Mouse (Mus musculus): ENCODE results near the gene Rangap1.

Gene Rangap1

DNA sequence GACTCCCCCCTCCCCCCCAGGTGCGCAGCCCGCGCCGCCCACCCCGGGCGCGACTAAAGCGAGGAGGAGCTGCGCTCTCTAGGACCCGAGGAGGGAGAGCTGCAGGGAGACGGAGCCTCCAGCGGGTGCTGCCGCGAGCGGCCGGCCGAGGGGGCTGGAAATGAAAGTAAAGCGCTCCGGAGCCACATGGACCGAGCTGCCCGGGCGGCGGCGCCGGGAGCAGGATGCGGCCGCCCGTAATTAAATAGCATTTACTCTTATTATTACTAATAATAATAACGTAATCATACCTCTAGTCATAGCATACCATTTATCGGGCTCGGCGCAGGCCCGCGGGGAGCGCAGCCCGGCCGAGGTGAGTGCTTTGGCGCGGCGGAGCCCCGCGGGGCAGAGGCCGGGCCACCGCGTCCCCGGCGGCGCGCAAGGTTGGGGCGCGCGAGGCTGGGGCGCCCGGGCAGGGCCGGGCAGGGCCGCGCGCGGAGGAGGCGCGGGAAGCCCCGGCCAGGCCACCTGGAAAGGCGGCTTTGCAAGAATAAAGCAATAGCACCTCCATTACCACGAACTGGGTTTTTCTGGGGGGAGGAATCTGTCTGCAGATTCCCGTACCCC, at the start of gene Rangap1, which contains the start of gene Zc3h7b:
TSS of gene Rangap1 (minus strand) at position 539 of the 609 bp plus-strand sequence.
TSS of gene Zc3h7b (plus strand) at position 66 of the 609 bp plus-strand sequence.
- peak; percentile 63 for DNase-seq (ENCODE audit: low read depth, low spot score)

DNA sequence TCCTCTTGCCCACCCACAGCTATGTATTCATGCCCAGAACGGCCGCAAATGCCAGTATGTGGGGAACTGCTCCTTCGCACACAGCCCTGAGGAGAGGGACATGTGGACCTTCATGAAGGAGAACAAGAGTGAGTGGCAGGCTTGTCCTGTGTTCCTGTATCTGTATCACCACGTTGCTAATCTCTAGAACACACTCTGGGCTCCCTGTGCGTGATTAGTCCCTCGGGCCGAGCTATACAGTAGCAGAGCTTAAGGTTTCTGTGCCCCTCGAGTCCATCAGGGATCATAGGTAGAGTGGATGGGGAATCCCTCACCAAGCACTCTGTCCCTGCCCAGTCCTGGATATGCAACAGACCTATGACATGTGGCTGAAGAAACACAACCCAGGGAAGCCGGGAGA, 47.1 kb upstream of the Rangap1 start:
- no peak for DNase-seq (ENCODE audit: low read depth, low spot score)

DNA sequence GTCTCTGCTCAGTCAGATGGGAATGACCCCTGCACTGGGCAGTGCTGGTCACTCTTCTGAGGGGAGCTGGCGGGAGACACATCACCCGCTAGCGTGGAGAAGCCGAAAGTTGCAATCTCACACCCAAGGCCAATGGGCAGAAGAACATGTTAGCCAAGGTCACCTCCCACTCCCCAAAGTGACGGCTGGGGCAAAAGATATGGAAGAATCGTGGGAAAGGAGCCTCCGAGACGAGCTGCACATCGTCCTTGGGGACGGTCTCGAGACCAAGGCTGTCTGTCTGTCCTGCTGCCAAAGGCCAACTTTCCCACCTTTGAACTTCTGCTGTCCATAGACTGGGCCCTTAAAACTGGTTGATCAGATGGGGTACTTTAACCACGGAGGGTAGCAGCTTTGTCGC, 42.2 kb upstream of the Rangap1 start:
- no peak for DNase-seq (ENCODE audit: low read depth, low spot score)

DNA sequence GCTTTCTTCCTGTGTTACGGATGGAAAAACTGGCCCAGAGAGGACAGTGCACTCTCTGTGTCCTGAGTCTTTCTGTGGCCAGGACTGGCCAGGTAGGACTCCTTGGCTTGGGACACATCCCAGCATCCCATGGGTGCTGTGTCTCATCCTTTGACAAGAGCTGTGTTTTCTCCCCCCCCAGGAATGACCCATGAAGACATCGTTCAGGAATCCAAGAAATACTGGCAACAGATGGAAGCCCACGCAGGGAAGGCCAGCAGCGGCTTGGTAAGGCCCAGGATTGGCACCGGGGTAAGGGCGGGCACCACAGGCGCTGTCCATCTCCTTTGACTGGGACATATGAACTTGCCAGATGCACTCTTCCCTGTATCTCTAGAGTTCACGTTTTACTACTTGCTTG, 40.4 kb upstream of the Rangap1 start:
- DNase-seq (ENCODE audit: low read depth, low spot score) = no peak

DNA sequence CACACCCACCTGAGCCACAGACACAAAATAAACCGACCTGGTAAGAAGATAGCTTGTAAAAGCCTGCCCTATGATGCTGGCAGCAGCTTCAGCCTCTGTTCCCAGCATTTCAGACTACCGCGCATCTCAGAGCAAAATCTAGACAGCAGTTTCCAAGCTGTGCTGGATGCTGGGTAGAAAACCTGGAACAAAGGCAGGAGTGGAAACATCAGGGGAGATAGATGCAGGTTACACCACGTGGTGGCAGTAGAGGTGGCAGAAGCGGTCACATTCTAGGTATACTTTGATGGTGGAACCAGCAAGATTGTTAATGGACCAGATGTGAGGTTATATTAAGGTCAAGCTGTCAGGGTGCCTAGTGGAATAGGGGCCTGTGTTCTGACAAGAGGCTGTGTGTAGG, 39.4 kb upstream of the Rangap1 start:
- DNase-seq (ENCODE audit: low read depth, low spot score) = no peak

DNA sequence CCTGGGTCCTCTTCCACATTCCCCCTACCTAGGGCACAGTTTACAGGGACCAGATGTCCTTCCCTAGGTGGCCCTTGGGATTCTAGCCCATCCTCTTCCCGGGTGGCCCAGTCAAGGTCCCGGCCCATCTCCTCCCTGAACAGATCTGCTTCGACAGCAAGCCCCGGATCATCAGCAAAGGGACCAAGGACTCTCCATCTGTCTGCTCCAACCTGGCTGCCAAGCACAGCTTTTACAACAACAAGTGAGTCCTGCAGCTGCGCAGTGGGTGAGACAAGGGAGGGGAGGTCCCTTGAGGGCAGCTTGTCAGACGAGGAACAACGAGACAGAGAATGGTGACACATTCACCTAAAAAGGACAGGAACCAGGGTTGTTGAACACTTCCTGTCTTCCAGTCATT, 36.5 kb upstream of the Rangap1 start:
- no peak for DNase-seq (ENCODE audit: low read depth, low spot score)

DNA sequence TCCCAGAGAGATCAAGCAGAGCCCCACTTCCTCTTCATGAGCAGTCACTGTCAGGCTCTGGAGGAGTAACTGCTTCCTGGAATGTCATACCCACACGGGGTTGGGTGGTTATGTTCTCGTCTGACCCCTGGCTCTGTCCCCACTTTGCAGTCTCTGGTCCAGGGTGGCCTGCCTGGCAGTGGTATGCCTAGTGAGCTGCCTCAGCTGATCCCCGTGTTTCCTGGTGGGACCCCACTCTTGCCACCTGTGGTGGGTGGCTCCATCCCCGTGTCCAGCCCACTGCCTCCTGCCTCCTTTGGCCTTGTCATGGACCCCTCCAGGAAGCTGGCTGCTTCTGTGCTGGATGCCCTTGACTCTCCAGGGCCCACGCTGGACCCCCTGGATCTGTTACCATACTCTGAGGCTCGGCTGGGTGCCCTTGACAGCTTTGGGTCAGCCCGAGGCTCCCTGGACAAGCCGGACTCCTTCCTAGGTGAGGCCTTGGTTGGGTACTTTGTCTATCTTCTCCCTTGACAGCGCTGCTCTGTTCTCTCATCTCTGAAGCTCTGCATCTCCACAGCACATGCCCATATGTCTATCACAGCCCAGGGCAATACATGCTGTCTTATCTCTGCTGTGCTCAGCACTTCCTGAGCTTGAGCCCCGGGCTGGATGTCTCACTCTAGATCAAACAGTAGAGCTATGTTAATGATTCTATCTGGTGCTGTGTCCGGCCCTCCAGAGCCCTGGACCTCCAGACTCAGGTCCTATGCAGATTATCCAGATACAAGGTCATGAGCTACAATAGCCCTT, 31.5 kb upstream of the Rangap1 start:
- no peak for DNase-seq (ENCODE audit: low read depth, low spot score)

DNA sequence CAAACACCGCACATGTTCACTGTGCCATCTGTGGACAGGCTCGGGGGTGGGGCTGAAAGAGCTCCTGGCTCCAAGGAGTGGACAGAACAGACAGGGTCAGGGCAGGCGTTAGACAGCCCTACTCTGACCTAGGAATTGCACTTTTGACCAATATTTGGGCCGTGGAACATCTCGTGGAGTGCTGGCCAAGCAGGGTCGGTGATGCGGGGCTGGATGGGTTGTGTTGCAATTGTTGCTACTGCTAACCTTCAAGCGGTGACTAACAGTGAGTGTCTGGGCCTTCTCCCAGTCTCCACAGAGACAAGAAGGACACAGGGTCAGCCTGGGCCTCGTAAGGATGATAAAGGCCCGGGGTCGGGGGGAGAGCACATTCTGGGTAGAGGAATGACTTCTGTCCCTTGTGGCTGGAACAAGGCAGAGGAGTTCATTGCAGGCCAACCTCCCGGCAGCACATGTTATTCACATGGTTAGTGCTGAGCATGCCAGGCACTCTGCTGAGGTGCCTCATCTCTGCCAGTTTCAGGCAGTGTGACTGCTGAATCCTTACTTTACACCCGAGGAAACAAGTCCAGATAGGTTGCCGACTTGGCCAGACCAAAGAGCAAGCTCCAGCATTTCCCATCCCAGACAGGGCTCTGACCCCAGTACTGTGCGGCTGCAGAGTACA, 29.3 kb upstream of the Rangap1 start:
- DNase-seq (ENCODE audit: low read depth, low spot score) = no peak

DNA sequence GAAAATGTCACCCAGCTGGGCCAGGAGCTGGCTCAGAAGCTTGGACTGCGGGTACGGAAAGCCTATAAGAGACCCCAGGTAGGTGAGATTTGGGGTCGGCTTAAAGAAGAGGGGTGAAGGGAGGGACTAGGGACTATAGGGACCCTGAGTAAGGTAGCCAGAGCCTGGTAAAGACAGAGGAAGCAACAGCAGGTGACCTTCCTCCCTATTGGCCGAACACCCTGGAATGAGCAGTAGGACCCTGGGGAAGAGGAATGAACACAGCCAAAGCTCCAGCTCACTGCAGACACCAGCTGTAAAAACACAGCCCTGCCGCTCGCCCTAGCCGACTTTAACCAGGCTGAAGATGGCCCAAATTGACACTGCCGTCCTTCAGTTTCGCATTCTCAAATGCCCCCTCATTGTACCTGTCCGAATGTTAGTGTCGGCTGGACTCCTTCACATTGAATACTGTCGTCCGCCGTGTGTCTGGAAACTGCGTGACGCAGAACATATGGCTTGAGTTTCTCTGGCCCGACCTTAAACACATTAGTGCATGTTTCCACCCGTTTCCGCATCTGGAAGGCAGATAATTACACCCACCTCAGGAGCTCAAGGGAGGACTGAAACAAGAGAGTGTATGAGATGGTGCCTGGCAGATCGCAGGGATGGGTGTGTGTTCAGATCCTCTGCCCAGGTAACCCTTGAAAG, 27.2 kb upstream of the Rangap1 start:
- DNase-seq (ENCODE audit: low read depth, low spot score) = no peak

DNA sequence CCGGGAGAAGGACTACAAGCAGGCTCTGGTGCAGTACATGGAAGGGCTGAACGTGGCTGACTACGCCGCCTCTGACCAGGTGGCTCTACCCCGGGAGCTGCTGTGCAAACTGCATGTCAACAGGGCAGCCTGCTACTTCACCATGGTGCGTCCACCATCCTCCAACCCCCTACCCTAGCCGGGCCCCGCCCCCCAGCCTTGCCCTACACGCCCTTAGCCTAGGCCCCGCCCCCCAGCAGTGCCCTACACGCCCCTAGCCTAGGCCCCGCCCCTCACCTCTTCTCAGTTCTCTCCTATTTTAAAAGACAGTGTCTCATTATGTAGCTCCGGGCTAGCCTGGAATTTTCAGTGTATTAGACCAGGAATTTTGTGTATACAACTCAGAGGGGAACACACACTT, 23.7 kb upstream of the Rangap1 start:
- DNase-seq (ENCODE audit: low read depth, low spot score) = no peak

DNA sequence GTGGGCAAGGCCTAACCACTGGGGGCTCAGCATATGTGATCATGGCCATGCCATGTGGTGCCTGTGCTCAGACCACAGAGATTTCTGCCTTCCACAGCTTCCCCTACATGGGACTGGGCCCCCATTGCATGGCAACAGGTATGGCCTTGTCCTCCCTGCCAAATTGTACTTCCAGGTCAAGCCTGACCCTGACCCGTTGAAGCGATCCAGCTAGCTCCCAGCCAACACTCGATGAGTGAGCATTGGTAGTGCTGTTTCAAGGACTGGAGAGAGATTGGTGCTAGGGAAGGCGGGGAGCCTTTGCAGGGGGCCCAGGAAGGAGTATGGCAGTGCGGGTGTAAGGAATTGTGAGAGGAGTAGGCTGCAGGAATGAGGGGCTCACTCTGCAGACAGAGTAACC, 21.1 kb upstream of the Rangap1 start:
- DNase-seq (ENCODE audit: low read depth, low spot score) = no peak

DNA sequence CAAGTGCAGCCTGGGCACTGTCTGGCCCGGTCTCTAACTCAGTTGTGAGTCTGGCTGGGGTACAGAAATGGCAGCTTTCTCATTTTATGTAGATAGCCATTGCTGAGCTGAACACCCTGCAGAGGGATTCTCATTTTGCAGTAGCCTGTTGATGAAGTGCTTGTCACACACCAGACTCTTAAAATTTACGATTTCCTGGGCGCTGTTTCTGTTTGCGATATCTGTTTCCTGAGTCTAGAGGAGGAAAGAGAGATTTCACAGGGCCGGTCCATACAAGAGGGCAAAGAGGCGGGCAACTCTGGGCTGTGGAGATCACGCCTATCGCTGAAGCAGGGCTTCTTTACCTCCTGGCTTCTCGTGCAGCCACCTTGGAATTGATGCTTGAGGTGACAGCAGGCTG, 20.3 kb upstream of the Rangap1 start:
- DNase-seq (ENCODE audit: low read depth, low spot score) = no peak

DNA sequence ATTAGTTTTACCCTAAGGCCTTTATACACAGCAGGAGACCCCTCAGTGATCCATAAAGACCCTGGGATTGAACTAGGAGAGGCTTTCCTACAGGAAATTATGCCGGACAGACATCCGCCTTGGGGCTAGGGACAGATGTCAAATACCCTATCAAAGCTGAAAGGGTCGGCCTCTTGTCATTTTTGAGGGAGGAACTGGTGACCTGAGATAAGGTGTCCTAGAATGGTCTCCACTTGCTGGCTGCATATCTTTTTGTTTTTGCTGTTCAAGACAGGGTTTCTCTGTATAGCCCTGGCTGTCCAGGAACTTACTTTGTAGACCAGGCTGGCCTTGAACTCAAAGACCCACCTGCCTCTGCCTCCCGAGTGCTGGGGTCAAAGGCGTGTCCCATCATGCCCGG, 19.2 kb upstream of the Rangap1 start:
- no peak for DNase-seq (ENCODE audit: low read depth, low spot score)

DNA sequence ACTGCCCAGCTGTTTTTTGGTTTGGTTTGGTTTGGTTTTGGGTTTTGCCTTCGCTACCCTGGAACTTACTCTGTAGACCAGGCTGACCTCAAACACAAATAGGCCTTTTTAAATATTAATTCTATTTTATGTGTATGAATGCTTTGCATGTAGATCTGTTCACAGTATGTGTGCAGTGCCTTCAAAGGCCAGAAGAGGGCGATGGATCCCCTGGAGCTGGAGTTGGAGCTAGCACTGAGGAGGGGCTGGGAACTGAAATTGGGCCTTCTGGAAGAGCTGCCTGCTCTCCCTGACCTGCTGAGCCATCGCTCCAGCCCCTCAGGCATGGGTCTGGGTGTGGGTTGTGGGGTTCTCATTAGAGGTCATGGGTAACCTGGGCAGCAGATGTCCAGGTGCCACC, 16.6 kb upstream of the Rangap1 start:
- DNase-seq (ENCODE audit: low read depth, low spot score) = no peak

DNA sequence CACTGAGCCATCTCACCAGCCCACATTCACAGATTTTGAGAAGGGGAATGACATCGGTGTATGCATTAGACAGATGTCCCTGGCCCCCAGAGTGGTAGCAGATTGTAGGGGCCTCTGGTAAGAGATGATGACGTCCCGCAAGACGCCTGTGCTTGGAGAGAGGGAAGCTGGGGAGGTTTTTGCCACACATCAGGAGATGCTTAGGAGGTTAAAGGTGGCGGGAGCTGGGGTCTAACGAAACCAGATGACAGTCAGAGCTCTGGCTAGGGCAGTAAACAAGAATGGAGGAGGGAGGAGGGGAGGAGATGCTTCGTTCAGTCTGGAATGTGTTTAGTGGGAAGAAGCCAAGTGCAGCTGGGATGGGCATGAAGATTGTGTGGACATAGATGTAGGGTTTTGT, 16.1 kb upstream of the Rangap1 start:
- no peak for DNase-seq (ENCODE audit: low read depth, low spot score)

DNA sequence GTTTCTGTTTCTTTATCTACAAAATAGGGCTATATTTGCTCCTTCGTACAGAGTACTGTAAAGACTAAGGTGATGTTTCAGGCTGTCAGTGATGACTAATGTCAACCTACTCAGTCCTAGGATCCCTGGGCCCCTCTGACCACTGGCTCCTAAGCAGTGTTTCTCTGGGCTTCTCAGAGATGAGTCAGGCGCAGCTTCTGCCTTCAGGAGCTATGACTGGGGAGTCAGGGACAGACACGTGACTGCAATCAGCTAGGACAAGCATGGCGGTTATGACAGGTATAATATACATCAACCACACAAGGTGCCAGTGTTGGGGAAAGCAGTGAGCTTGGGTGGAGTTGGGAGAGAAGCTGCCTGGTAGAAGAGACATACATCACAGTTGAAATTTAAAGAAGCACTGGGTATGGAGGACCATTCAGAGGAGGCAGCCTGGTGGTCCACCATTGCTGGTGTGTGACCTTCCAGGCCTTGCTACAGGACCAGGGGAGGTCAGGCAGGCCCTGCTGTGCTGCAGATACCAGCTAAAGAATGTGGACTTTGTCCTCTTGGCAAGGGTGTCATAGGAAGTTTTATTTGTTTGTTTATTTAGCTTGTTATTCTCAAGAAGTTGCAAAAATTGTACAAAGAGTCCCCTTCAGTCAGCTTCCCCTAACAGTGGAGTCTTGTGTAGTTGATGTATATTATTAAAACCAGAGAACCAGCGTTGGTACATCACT, 15.2 kb upstream of the Rangap1 start:
- DNase-seq (ENCODE audit: low read depth, low spot score) = no peak

DNA sequence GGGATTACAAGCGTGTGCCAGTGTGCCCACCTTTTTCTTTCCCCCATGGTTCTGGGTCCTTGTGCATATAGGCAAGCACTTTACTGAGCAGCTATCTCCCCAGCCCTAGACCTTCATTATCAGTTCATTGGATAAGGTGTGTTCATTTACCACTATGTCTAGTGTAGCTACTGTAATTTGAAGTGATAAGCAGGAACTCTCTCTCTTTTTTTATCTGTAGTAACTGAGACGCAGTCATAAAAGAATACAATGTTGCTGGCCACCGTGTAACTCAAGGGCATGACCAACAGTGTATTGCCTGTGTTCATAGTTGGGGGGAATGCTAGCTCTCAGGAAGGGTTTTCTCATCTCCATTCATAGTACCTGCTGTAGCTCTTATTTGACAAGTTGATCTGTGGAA, 14.2 kb upstream of the Rangap1 start:
- no peak for DNase-seq (ENCODE audit: low read depth, low spot score)

DNA sequence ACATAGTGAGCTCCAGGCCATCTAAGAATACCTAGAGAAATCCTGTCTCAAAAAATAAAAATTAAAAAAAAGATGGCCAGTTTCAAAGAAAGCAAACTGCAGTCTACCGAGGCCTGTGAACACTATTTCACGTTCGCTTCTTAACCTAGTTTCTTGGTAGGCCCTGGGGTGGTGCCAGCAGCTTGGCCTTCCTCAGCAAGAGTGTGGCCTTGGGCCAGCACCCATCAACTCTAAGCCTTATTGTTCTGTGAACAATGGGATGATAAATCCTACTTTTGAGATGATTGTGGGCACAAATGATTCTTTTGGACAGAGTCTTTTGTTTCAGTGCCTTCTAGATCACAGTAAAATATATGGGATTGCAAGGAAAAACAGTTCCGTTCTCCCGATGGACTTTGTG, 13.4 kb upstream of the Rangap1 start:
- DNase-seq (ENCODE audit: low read depth, low spot score) = no peak

DNA sequence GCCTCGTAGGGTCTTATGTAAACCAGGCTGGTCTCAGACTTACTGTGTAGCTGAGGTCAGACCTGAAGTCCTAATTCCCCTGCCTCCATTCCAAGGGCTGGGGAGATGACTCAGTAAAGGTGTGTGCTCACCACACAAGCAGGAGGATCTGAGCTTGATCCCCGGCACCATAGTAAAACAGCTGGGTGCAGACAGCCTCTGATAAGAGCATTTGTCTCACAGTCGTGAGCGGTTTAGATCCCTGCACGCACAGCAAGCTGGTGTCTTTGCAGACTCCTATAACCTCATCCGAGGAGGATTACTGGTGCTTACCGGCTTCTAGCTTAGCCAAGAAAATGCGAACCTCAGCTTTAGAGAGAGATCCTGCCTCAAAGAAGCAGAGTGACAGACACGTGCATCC, 8.3 kb upstream of the Rangap1 start:
- no peak for DNase-seq (ENCODE audit: low read depth, low spot score)

DNA sequence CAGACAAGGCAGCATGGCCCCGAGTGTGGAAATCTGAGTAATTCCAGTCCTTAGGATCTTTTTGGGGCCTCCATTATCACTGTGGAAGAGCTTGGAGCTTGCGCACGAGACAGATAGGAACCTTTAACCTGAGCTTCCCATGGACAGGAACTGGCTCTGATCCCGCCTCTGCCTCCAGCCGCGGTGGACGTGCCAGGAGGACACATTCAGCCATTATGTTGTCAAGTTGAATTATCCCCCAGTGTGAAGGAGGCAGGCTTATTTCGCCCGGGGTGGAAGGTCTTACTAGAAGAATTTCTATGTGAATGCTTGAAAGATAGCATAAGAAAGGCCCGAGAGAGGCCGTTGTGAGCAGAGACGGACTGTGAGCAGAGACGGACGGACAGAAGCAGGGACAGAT, 4.4 kb upstream of the Rangap1 start:
- DNase-seq (ENCODE audit: low read depth, low spot score) = no peak

DNA sequence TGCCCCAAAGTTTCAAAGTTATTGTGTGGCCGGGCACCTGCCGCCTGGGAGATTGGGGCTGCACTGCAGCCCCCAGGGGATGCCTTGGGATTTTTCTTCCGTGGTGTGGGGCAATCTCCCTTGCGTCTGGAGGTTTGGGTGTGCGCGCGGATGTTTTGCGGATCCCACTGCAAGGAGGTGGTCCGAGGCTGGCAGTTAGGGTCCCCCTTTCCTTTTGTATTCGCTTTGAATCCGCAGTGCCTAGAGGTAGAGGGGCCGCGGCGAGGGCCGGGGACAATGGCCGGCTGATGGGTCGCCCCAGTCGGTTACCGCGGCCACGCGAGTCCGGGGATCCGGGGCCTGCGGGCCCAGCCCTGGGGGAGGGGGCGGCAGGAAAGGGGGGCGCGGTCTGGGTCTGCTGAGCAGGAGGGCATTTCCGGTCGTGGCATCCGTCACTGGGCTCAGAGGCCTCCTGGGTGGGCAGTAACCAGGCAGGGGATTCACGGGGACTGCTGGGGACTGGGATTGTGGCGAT, 328 bp upstream of the Rangap1 start:
- no peak for DNase-seq (ENCODE audit: low read depth, low spot score)

Data from retina, postnatal 7 days (tissue).